Mouse (Mus musculus) stomach, postnatal 0 days (tissue): ENCODE measurements around the gene Ankrd45.

Experiments
- CTCF ChIP-seq: IDR thresholded peaks from 2 replicates; pipeline ENCODE4 v1.5.1; 2016; ENCODE audit warnings: antibody characterized with exemption, low read depth, mild to moderate bottlenecking, moderate library complexity
- EP300 ChIP-seq: optimal IDR thresholded peaks from 2 replicates; pipeline ENCODE3; 2016; ENCODE audit warnings: antibody characterized with exemption

DNA sequence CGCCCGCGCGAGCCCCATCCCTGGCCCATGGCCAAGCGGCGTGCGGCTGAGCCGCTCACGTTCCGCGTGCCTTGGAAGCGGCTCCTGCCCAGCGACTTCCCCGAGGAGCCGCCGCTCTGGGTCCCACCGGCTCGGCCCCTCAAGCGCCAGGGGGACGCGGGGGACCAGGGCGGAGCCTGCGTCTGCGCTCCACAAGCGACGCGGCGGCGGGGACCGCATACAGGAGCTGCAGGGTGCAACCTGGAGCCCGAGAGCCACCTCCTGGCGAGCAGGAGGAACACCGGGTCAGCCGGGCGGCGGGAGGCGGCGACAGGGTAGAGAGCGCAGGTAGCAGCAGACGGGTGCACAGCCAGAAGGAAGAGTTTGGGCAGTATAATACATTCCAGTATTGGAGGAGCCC lies 28.2 kb downstream of the Ankrd45 start:
- TF ChIP-seq CTCF = peak; percentile 84
- TF ChIP-seq EP300 = no peak
